ENCODE assay signal across 17 mouse cellular contexts in the genomic region with DNA sequence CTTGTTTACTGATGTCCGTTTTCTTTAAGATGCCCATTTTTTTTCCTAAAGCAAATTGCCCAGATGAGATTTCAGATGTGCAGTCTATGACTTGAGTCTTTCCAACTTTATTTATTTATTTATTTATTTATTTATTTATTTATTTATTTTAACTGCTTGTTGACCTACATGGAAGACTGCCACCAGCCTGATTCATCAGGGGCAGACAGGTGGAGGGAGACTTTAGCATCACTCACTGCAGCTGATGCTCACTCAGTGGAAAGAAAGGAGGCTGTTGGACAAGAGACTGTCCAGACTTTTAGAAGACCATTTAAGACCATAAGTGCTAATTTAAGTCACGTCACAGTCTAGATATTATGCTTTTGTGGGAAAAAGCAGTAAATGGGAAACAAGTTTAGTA.
"Had no signal": no experiment of that assay in that cellular context is flagged by ENCODE, and none has a peak within 500 bp of the region (broad histone marks: within the 10 kb centered on the region; RNA-seq: fewer than 3 reads in every experiment).

No protein-coding gene starts in this region.

- DNase-seq: lung, embryonic 14.5 days; lung, postnatal 10 days; lung, postnatal 4 days; midbrain, embryonic 14.5 days; retina, postnatal 1 day; right cerebral cortex, adult 18-20 months; right cerebral cortex, postnatal 25 days; right cerebral cortex, postnatal 4 days; spleen, adult 18-20 months; thymus, adult 2 months; thymus, postnatal 25 days; thymus, postnatal 4 days had no signal

- H3K4me3 ChIP-seq: midbrain, embryonic 10.5 days; midbrain, embryonic 12.5 days; myocyte; neural tube, embryonic 13.5 days; neural tube, embryonic 15.5 days had no signal

- H3K27ac ChIP-seq: midbrain, embryonic 10.5 days; midbrain, embryonic 12.5 days; neural tube, embryonic 13.5 days; neural tube, embryonic 15.5 days had no signal
